Mouse (Mus musculus): ENCODE data around the gene Npb.
A peak's percentile ranks its signal among the peaks of the same experiment; 100 is the strongest.

The Npb gene

DNA sequence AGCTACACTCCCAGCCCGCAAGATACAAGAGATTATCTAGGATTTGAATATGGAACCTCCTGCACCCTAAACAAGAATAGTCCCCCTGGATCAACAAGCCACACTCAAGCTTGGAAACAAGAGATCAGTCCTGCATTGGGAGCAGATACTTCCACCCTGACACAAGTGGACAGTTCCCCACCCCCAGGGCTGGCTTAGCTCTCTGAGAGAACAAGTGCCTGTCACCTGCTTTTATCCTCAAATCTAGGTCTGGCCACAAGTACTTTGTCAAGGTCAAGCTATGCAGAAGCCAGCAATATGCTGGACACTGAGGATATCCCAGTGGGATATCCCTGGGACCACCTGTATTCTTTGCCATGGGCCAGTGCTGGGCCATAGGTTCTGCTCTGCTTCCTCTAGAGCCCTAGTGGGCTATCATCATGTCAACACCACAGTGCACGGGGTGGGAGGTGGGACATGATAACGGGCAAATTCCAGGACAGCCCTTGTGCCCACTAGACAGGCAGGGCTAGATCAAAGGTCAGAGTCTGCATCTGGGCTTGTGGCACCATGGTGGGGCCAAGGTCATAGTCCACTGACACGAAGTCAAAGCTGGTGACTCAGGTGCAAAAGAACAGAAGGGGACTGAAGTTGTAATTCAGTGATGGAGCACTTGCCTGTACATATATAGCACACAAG lies 8.5 kb downstream of the Npb start:
- DNase-seq = no peak

DNA sequence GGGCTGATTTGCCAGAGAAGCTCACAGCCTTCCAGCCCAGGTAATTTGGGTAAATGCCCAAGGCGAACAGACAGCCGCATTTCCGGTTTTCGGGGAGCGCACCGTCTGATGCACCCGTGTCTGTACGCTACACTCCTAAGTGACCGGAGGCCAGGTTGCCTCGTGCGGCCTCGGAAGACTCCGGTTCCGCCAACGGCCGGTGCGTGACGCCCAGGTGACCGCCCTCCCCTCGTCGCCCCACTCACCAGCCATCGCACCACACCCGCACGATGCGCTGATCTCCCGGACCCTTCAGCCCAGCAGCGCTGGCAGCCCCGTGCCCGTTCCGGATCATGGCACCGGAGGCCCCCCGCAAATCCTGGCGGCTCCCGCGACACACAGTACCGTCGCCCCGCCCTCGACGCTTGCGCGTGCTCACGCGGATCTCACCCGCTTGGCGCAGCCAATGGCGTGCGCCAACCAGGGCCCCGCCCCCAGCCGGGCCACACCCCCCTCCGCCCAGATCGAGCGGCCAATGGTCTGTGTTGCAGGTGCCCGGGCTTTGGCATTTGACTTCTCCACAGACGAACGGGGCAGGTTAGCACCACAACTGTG lies 9.3 kb downstream of the Npb start, which contains the start of gene Pcyt2:
Pcyt2 (minus strand) TSS at position 418 of the 594 bp plus-strand sequence.
- DNase-seq = peak; percentile 97

DNA sequence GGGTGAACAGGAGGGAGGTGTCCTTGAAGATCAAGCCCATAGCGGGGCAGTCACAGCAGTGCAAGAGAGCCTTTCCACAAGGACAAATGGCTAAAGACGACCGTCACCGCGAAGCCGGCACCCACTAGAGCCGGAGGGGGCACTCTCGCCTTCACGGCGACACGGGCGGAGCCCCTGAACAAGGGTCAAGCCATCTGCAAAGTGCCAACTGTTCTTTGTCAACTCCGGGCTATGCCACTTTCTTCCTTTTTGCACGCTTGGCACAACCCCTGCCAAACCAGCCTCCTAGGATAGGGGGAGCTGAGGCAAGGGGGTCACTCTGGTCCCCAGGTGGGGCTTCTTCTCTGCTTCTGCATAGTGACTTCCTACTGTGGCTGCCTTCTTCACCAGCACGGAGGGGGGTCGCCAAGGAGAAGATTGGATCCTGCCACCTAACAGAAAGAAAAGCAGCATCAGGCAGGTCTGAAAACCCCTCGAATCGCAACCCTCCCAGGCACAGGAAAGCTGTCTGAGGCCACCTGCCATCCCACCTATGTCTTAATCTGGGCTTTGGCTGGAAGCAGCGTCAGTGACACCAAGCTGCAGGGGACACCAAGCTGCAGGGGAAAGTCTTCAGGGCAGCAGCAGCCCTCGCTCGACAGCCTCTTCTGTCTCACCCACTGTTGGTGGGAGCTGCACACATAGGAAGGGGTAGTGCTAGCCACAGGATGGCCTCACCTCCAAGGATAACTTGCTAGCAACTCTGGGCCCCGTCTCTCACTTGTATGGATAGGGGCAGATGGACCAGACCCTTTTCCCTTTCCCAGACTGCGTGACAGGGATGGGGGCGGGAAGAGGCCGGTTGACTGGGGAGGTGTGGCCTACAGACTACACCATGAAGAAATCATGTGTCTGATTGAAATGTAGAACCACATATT lies 10.6 kb downstream of the Npb start:
- DNase-seq = no peak

DNA sequence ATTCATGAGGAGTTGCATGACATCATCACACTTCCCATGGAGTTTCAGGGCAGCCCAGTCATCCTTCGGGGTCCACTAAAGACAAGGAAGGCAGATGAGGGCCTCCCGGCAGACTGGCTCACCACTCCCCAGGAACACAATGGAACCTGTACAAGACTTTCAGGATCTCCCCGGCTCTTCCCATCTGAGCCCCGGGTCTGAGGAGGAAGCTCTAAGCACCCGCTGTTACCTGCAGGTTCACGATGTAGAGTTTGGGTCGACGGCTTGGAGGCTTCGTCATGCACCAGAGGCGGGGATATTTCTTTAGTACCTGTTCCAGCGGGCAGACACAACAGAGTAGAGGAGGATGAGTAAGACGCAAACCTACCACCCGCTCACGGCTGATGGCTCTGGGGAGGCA lies 11.9 kb downstream of the Npb start:
- no peak for DNase-seq

DNA sequence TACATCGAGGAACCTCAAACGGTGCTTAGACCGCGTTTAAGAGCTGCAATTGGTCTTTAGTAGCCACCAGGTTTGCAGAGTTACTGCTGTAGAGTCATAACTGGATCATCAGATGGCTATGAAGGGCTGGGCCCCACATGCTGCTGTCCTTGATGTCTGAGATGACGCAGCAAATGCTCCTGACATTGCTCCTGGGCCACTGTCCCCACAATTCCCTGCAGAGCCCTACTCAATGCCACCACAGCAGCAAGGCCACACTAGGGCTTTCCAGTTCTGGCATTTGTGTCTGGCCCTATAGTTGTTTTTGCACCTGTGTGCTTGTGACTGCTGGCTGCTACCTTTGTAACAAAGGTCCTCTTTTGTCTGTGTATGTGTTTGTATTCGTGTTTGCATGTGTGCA lies 14.5 kb downstream of the Npb start:
- DNase-seq = no peak

DNA sequence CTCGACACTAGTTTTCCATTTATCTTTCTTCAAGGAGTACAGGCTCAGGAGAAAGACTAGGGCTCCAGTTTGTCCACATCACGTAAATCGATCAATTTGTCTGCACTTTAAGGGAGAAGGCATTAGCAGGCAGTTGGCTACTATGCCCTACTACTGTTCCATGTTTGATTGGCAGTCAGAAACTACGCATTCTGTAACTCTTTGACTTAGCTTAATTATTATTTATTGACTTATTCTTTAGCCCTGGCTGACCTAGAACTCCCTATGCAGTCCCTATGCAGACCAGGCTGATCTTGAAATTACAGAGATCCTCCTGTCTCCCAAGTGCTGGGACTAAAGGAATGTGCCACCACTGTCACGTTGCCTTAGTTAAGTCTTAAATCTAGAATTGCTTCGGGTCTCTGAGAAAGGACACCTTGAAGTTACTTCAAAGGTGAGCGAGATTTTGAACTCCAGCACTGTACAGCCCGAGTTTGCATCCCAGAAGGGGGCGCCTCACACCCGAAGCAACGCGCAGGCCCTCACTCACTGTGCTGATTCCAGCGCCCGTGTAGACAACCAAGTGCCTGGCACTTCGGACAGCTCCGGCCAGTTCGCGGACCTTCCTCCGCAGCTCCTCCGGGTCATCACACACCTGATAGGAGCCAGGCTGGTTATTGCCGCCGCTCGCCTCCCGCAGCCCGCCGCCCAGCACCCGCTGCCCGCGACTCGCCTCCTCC lies 15.8 kb downstream of the Npb start:
- peak; percentile 80 to 82 for DNase-seq

DNA sequence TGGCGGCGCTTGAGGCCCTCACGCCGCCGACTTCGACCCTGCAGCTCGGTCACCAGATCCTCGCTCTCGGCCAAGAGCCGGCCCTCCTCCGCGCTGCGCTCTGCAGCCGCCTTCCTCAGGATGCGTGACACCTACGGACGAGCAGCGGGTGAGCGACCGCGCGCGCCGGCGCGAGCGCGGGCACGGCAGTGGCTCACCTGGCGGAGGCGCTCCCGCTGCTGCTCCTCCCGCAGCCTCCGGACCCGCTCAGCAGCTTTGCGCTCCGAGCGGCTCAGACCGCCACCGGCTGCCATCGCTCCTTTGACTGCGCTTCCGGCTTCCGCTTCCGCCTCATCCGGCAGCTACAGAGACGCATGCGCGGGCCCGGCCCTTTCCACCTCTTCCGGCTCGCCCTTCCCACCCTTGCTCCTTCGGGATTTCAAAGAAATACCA lies 16.4 kb downstream of the Npb start:
- peak; percentile 84 to 86 for DNase-seq

DNA sequence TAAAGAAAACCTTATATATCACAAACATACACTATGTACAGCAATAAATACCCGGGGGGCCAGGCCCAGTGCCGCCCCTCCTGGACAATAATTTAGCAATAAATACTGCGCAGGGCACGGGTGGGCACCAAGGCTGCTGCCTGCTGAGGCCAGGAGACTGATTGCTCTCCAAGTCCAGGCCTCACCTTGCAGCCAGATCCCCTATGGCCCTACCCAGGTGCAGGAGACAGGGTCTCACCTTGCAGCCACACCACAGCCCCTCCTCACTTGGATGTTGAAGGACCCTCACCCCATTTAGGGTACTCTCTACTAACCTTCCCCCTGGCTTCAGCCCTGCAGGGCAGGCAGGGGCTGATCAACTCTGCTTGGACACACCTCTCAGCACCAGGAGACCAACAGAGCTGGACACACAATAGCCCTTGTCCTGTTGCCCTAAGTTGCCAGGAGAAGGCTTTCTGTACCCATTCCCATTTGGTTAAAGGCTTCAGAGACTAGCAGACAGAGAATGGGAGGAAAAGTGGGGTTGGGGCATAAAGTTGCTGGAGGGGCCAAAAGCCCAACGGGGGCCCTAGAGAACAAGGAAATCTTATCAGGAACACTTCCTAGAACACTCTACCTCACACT lies 17.0 kb downstream of the Npb start, which contains the start of gene Sirt7:
Sirt7 (minus strand) TSS at position 89 of the 624 bp plus-strand sequence.
- DNase-seq = no peak

DNA sequence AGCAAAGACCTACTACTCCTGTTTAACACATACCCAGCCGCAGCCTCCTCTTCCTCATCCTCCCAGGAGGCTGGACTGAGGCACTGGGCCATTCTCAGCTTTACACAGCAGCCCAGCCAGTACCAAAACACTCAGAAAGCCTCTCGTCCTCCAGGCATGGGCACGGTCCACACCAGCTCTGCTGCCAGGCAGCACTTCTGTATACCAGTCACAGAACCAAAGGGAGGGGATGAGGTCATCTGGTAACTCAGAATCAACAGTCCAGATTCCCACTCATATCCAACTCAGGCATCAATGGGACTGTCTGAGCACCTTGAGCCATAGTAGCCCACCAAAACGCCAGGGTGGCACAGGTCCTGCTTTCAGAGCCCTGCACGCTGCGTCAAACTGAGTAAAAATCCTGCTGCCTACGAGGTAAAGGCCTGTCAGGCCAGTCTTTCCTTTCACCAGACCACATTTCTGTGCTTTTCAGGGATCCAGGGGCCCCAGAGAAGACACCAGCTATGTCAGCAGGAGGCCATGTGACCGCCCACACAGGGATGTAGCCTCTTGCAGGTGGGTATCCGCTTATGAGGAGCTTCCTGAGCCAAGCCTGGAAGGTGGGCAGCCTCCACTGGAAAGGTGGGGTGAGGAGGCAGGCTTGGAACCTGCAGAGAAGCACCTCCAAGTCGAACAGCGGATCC lies 18.6 kb downstream of the Npb start:
- DNase-seq = no peak

DNA sequence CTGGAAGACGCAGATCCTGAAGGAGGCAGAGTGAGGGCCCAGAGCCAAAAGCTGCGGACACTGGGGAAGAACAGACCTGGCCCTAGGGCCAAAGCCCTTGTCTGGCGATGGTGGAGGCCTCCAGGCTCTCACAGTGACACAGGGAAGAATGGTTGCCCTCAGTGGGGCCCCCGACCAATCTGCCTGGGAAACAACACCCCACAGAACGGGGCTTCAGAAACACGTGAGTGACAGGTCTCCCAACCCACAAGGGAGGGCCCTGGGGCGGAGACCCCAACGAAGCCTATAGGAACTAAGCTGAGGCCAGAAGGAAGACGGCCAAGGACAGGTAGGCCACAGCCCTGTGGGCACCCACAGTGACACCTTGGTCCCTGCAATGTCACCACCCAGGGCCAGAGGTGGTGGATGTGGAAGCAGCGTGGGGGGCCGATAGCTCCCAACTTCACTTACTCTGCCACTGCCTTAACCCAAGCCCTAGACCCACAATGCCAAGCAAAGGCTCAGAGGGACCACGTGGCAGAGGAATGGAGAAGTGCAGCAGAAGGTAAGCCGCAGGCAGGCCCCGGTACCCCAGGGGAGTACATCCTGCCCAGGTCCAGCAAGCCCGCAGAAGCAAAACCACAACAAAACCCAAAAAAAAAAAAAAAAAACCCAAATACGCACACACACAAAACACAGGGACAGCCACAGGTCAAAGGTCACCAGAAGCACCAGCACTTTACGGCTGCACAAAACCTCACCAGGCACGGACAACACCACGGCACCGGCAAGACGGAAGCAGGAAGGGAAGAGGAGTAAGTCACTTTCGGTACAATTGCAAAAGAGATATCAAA lies 19.4 kb downstream of the Npb start:
- DNase-seq = peak; percentile 80 to 84

DNA sequence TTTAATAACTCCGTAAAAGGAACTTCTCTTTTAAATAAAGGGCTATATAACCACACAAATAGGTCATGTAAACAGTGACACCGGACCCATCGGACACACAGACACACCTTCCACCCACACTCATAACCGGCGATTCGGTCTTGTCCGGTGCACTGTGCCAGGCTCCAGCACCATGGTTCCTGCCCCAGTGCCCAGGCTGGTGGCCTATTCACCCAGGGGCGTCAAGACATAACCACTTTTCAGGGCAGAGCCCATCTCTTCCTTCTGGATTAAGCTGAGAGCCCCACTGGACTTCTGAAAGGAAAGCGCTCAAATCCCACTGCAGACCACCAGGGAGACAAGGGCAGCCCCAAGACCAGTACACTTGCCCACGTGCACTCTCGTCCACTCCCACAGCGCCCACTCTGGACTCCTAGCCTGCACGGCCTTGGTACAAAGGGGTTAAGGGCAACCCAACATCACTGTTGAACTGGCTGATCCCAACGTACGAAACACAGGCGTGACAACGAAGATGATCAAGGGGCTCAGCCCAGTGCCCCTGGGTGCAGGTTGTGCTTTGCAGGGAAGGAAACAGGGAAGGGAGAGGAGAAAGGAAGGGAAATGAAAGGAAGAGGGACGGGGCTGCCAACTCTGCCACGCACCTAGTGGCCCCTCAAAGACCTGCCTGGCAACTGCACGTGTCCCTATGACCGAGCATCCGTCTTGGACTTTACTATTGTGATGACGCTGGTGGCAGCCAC lies 20.5 kb downstream of the Npb start:
- no peak for DNase-seq

DNA sequence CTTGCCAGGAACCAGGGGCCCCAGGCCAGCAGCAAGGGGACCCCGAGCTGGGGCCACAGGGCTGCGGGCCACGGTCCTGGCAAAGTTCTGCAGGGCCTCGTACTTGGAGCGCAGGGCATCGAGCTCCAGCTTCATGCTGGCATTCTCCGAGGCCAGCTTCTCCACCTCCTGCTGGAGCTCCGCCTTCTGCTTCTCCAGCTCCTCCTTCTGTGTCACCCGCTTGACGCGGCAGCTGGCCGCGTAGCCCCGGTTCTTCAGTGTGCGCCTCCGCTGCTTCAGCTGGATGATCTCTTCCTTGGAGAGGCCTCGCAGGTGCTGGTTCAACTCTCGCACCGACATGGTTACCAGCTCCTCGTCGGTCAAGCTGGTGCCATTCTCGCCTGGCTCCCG lies 21.1 kb downstream of the Npb start:
- peak; percentile 50 to 51 for DNase-seq

DNA sequence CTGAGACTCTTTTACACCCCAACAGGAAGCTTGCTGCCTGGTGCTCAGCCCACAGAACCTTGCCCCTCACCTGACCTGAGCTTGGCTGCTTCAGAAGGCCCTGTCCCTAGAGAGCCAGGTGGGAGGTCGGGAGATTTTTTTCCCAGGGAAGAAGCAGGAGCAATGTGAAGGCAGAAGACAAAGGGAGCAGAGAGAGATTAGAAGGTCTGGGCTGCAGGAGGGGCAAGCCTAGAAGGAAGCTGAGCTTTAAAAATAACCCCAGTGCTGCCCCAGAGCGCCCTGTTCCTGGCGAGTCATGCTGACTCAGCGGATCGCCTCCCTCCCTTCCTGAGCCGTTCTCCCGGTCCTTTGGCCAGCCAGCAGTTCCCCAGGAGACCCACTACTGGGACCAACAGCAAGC lies 21.6 kb downstream of the Npb start:
- peak in 1 of 2 experiments; percentile 29 for DNase-seq

DNA sequence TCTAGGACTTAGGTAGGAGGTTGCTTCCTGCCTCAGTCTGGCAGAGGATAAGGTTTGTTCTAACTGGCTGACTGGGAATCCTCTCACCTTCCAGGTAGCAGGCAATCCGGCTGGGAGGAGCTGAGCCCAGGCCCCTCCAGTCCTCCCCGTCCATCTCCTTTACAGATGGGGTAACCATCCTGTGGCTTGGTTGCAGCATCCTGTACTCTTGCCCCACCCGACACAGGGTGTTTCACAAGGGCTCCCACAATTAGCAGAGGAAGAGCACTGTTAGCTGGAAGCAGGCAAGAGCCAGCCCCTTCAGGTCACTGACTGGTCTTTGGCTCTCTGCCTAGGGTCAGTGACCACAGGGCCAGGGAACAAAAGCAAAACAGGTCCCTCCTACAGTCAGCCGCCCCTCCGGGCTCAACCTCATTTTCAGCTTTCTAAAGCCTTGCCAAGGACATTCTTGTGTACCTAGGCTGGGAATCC lies 22.2 kb downstream of the Npb start:
- no peak for DNase-seq

DNA sequence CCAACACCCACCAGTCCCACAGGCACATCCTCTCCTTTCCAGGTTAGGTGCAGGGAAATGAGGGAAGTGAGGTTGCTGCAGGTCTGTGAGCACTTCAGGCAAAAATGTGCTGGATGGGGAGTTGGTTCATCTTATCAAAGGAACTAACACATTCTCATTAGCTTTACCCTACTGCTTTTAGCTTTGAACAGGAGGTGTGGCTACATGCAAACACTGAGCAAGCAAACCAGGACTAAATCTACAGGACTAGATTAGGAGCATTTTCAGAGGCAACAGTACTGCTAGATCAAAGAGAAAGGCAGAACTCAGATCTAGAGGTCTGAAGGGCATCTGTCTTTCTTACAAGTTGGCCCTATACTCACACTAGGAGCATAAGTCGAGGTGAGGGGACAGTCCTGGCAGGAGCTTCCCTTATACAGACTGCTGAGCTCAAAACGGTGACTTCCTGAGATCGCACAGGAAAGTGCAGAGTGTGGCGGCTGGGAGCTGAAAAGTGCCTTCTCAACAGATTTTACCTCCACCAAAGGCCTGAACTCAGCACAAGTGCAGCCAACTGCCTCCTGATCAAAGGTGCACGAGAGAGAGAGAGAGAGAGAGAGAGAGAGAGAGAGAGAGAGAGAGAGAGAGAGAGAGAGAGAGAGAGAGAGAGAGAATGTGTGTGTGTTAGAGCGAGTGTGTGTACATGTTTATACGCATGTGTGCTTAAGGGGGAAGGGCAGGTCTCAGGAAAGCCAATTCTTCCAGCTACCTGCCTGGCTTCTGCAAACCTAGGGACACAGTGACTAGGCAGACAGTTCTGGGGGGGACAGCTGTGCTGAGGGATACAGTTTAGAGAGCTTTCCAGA lies 22.8 kb downstream of the Npb start:
- DNase-seq = no peak

DNA sequence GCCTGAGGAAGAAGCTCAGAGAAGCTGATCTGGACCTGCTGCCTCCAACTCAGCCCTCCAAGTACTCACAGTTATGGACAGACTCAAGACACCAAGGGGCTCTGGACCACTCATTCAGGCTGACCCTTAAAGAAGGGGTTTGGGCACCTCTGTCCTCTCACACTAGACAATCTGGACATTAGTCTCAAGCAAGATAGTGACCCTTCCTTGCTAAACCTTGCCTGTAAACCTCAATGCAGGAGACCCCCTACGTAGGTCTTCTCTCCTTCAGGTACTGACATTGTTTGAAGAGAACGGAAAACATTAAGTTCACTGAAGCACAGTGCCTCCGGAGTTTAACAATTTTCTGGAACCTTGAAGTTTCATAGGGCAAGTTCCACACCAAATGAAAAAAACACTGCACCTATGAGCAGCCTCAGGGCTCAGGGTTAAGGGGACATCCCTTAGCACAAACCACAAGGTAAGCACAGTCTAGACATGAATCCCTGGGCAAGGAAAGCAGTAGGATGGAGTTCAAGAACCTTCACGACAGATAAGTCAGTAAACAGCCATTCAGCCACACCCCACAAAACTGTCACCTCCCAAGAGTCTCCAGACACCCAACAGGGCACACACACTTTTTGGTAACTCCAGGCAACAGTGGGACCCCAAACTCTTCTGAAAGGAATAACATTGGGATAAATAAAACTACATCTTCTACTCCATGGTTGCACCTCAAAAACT lies 23.6 kb downstream of the Npb start:
- no peak for DNase-seq

DNA sequence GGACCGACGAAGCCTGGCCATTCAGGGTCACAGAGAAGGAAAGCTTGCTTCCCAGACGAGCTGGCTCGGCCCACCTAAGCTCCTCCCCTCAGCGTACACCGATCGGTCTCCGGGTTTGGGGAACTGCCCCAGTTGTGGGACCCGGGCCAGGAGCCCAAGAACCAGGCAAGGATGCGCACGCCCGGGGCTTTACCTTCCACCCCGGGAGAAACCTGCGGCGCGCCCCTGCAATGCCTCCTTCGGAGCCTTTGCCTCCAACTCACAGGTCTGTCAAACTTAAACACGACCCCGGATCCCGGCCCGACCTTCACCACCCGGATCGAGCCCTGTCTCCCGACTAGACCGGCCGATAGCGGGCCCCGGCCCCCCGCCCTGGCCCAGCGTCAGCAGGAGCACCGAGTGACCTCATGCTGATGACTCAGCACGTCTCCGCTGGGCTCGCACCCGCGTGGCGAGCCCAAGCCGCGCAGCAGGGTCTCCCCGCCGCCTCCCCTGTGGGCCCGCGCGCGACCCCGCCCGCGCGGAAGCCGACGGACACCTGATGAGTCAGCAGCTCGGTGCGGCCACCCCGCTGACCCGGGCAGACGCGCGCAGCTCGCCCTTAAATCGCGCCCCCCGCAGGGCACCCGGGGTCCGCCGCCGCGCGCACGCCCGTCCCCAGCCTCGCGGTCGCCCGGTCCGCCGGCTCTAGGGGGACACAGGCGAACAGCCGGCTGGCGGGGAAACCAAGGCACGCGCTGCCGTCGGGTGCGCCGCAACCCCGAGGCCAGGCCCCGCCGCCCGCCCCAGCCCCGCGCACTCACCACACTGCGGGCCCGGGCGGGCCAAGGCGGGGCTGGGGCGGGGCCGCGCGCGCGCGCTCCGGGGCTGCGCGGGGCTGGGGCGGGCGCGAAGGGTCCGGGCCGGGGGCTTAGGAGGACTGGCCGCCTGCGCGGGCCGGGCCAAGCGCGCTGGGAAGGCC lies 24.6 kb downstream of the Npb start:
- peak; percentile 65 to 66 for DNase-seq
